Mouse (Mus musculus): ENCODE measurements around the gene Tmem265.

The Tmem265 gene

DNA sequence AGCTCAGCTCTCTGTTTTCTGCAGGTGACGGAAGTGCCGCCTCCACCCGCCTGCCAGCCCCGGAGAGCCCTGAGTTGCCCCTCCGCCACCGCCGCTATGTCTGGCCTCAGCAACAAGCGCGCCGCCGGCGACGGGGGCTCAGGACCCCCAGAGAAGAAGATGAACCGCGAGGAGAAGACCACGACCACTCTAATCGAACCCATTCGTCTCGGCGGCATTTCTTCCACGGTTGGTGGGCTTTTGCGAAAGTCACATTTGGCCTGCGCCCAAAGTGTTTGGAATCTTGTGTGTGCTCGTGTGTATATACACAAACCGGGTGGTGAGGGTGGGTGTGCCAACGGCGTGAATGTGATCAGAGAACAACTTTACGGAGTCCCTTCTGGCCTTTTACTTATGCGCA is 27.7 kb downstream of the Tmem265 start:
- DNase-seq: peak in 1 of 2 experiments; percentile 60

- DNase-seq: no peak
These were observed 28.4 kb downstream of the Tmem265 start for GRCm38 (mm10) chr7:127589637-127590036.

DNA sequence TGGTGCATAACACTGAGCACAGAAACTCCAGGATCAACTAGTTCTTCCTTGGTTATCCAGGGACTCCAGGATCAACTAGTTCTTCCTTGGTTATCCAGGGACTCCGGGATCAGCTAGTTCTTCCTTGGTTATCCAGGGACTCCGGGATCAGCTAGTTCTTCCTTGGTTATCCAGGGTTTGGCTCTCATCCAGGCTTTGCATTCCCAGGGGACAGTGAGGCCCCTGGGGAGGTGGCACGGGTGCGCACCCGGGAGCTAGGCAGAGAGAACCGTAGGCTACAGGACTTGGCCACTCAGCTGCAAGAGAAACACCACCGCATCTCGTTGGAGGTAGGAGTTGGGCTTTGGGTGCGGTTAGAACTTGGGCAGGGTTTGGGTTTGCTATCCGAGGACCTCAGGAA is 29.9 kb downstream of the Tmem265 start:
- peak in 1 of 2 experiments; percentile 32 for DNase-seq

DNA sequence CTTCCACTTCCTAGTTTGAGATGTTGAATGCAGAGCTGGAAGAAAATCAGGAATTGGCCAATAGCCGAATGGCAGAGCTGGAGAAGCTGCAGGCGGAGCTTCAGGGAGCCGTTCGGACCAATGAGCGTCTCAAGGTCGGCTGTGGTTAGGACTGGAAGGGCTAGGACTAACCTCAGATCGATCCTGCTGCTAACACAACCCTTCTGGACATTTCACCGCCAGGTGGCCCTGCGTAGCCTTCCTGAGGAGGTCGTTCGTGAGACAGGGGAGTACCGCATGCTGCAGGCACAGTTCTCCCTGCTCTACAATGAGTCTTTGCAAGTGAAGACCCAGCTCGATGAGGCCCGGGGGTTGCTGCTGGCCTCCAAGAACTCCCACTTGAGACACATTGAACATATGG is 31.4 kb downstream of the Tmem265 start:
- DNase-seq: no peak

- no peak for DNase-seq
These were observed 35.6 kb downstream of the Tmem265 start for GRCm38 (mm10) chr7:127596747-127597146.

GRCm38 (mm10) chr7:127600612-127601011 is 39.4 kb downstream of the Tmem265 start:
- no peak for DNase-seq

- no peak for DNase-seq
These were observed 40.5 kb downstream of the Tmem265 start for GRCm38 (mm10) chr7:127601735-127602134.

GRCm38 (mm10) chr7:127602903-127603302 is 41.7 kb downstream of the Tmem265 start:
- no peak for DNase-seq

GRCm38 (mm10) chr7:127604256-127604655 is 43.1 kb downstream of the Tmem265 start:
- no peak for DNase-seq

DNA sequence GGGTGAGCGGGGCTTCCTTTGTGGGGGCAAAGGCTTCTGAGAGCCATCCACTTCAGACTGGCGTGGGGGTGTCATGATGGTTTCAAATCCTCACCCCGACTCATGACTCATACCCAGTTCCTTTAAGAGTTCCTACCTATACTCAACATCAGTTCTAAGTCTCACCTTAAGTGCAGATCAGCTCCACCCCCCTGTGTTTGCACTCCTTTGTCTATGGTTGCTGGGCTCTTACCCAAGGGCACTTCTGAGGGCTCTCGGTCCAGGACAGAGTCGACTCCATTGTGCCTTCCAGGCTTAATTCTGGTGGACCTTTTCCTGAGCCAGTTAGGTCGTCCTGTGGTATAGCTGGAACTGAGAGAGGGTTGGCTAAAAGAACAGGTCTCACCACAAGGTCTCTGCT is 46.0 kb downstream of the Tmem265 start:
- no peak for DNase-seq

- no peak for DNase-seq
These were observed 49.8 kb downstream of the Tmem265 start for GRCm38 (mm10) chr7:127611011-127611410.

DNA sequence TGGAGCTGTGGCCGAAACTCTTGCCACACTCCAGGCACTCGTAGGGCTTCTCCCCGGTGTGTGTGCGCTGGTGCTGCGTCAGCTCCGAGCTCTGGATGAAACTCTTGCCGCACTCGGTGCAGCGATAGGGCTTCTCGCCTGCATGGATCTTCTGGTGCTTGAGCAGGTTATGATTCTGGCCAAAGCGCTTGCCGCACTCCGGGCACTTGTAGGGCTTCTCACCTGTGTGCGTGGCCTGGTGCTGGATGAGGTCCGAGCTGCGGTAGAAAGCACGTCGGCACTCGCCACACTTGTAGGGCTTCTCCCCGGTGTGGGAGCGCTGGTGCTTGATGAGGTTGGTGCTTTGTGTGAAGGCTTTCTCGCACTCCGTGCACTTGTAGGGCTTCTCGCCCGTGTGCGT is 50.4 kb downstream of the Tmem265 start:
- DNase-seq: no peak

DNA sequence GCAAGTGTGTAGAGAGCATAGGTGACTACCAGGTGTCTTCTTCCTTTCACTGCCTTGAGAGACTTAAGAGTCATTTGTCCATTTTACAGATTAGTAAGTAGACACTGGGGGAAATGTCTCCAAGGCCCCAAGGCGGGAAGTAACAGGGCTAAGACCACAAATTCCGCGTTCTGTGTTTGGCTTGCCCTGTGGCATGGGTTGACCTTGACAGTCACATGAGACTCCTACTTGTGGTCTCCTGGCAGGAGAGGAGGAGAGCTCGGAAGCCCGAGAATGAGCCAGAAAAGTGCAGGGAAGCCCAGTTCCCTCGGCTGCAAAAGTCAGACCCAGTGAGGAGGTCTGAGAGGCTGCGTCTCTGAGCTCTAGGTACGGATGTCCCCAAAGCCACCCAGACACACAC is 52.3 kb downstream of the Tmem265 start:
- DNase-seq: no peak

DNA sequence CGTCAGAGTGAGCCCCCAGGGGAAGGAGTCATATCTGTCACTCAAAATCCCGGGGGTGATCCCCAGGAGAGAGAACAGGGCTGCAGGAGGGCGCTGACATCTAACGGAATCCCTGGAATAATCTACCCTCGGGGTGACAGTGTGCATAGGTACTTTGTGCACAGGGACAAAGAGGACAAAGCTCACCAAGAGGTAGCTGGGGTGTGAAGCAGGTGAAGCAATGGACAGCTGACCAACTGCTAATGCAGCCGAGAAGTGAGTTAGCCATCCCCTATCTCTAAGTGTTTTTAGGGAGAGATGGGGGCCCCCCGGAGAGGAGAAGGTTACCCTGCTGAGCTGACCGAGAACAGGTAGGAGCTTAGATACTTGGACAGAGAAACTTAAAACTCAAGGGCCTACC is 52.9 kb downstream of the Tmem265 start:
- no peak for DNase-seq

GRCm38 (mm10) chr7:127614511-127614890 is 53.3 kb downstream of the Tmem265 start:
- DNase-seq: peak; percentile 43 to 47

GRCm38 (mm10) chr7:127614891-127615843 is 54.0 kb downstream of the Tmem265 start, which contains the start of gene Zfp629:
Zfp629 (minus strand) TSS chr7:127615797.
- DNase-seq: peak; percentile 89 to 90

- DNase-seq: no peak
These were observed 55.1 kb downstream of the Tmem265 start for GRCm38 (mm10) chr7:127616336-127616735.
